Mouse (Mus musculus) testis, adult 2 months (tissue): ENCODE measurements around the gene Dlg2. TPM values are rescaled to one million over a fixed set of nuclear protein-coding genes. Genes with fewer than 3 reads are reported as not detected.

Source experiments
- H3K27ac ChIP-seq: fragments of 200-500 bp; 2 replicates; pipeline ENCODE4 v1.5.1; 2012; ENCODE audit warnings: low read depth, low read length; ENCODE audit not compliant: control insufficient read depth, insufficient read depth
- H3K27me3 ChIP-seq: fragments of 200-500 bp; 2 replicates; pipeline ENCODE4 v1.6.1; 2012; ENCODE audit warnings: mild to moderate bottlenecking, low read length, moderate library complexity; ENCODE audit not compliant: control insufficient read depth, insufficient read depth
- H3K36me3 ChIP-seq: fragments of 200-500 bp; 2 replicates; pipeline ENCODE4 v1.6.1; 2012; ENCODE audit warnings: mild to moderate bottlenecking, low read length; ENCODE audit not compliant: control insufficient read depth, insufficient read depth
- H3K4me1 ChIP-seq: fragments of 200-500 bp; 2 replicates; pipeline ENCODE4 v1.6.1; 2012; ENCODE audit warnings: low read length; ENCODE audit not compliant: control insufficient read depth, insufficient read depth
- H3K4me3 ChIP-seq: fragments of 200-500 bp; 2 replicates; pipeline ENCODE4 v1.5.1; 2012; ENCODE audit warnings: low read depth, mild to moderate bottlenecking, low read length, moderate library complexity, mixed read lengths; ENCODE audit not compliant: control insufficient read depth
- CTCF ChIP-seq: fragments of 200-500 bp; IDR thresholded peaks from 2 replicates; pipeline ENCODE4 v1.5.1; 2012; ENCODE audit warnings: low read depth, mild to moderate bottlenecking, inconsistent platforms, low read length, moderate library complexity; ENCODE audit not compliant: control insufficient read depth, insufficient read depth, insufficient replicate concordance
- POLR2A ChIP-seq: fragments of 200-500 bp; IDR thresholded peaks from 2 replicates; pipeline ENCODE4 v1.6.1; 2012; ENCODE audit warnings: low read depth, mild to moderate bottlenecking, inconsistent platforms, low read length, moderate library complexity; ENCODE audit not compliant: control insufficient read depth
- polyA plus RNA-seq: library from polyadenylated mRNA; depleted of rRNA; stranded (reverse); fragments of >200 nt; gene quantifications from 2 replicates; pipeline ENCODE4 v1.2.3, GENCODE M21; 2012

The Dlg2 gene
- polyA plus RNA-seq, 1 experiment, result 13.3 TPM

DNA sequence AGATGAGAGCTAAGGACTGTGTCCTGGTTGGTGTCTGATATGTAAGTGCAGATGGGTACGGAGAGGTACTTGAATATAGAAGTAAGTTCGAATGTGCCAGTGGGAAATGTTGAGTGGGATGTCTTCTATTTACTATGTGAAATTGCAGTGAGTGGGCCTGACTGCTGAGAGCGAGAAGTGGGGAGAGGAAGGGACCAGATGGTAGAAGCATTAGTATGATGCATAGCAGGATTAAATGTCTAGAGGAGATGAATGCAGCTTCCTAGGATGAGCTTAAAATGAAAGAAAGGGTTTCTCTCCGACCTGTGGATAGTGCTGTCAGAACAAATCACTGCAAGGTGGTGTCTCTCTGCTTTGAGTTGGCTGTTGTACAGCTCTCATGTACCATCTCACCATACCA lies 451.0 kb downstream of the Dlg2 start:
- Histone ChIP-seq H3K27me3 (no peaks in the 10 kb centered on the region), H3K36me3 (no peaks in the 10 kb centered on the region), H3K4me1 (no peaks in the 10 kb centered on the region), H3K4me3 (no peak overlapping the region), H3K27ac (no peak overlapping the region)
- TF ChIP-seq CTCF, result no peak
- TF ChIP-seq POLR2A, result no peak

DNA sequence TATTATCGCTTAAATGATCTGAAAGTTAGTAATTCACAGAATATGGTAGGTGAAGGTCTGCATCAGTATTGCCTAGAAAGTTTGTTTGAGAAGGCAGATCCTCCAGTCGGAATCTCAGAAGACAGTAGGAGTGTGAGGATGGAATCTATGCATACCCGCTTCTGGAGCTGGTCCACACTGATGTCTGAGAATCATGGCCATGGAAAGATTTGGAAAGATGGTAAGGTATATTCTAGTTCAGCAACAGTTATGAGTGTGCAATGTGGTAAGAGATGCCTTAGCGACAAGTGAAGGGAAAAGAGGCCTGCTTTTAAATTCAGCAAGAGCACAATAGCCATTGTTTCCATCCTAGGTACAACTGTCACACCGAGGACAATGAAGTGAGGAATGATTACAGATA lies 464.3 kb downstream of the Dlg2 start:
- Histone ChIP-seq H3K27ac (no peak overlapping the region), H3K4me1 (no peaks in the 10 kb centered on the region), H3K27me3 (no peaks in the 10 kb centered on the region), H3K36me3 (no peaks in the 10 kb centered on the region), H3K4me3 (no peak overlapping the region)
- no peak for TF ChIP-seq POLR2A
- no peak for TF ChIP-seq CTCF

DNA sequence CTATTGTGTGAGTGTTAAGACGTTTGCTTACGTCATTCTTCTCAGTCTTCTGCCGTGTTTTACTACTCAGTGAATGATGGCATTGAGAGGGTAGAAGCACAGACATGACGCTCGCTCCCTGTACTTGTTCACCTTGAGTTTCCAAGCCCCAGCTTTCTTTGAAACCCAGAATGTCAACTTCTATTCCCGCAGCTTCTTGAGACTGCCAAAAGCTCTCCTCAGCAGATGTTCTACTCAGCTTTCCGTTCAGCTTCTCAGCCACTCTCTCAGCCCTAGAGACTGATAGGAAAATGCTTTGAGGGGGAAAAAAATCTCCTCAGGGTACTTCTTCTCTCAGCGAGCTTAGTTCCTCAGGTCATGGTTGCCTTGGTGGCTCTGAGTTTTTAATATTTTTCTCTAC lies 470.6 kb downstream of the Dlg2 start:
- H3K4me1 ChIP-seq, result no peaks in the 10 kb centered on the region

DNA sequence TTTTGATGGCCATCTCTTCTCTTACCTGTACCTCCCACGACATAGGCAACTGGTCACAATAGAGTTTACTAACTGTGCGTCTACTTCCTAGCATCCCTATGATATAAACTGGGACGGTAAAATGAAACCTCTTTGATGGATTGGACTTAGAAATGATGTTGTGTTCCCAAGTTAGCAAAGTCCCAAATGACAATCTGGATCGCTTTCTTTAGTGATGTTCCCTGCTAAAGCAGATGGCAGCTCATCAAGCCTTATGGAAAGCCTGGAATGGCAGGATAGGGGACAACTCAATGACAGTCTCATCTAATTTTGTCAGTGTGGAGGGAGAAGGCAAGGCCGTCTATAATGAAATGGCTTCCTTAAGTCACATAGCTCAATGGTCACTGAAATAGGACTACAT lies 472.7 kb downstream of the Dlg2 start:
- H3K36me3 ChIP-seq, result no peaks in the 10 kb centered on the region
- H3K4me1 ChIP-seq, result no peaks in the 10 kb centered on the region
- TF ChIP-seq POLR2A (no peak), CTCF (no peak)
- H3K27me3 ChIP-seq, result no peaks in the 10 kb centered on the region
- H3K27ac ChIP-seq, result no peak overlapping the region
- H3K4me3 ChIP-seq, result no peak overlapping the region

More for the DNA sequence above, 470.6 kb downstream of the Dlg2 start:
- H3K36me3 ChIP-seq, result no peaks in the 10 kb centered on the region
- H3K27ac ChIP-seq, result no peak overlapping the region
- H3K27me3 ChIP-seq, result no peaks in the 10 kb centered on the region
- TF ChIP-seq POLR2A (no peak), CTCF (no peak)
- H3K4me3 ChIP-seq, result no peak overlapping the region

GRCm38 (mm10) chr7:90977241-90977640 lies 500.8 kb downstream of the Dlg2 start:
- TF ChIP-seq POLR2A (no peak), CTCF (no peak)
- Histone ChIP-seq H3K27me3 (no peaks in the 10 kb centered on the region), H3K27ac (no peak overlapping the region)

DNA sequence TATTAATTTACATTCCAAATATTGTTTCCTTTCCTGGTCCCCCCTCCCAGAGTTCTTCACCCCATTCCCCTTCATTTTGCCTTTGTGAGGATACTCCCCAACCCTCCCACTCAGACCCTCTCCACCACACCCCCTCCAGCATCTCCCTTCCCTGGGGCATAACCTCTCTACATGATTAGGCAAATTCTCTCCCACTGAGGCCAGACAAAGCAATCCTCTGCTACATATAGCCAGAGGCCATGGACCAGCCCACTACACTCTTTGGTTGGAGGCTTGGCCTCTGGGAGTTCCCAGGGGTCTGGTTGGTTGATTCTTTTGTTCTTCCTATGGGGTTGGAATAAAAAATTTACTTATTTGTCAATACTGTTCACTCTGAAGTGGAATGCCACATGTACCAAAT lies 505.6 kb downstream of the Dlg2 start:
- H3K4me3 ChIP-seq, result no peak overlapping the region
- no peaks in the 10 kb centered on the region for H3K36me3 ChIP-seq
- no peaks in the 10 kb centered on the region for H3K4me1 ChIP-seq
- no peaks in the 10 kb centered on the region for H3K27me3 ChIP-seq
- no peak overlapping the region for H3K27ac ChIP-seq
- TF ChIP-seq POLR2A (no peak), CTCF (no peak)

More at GRCm38 (mm10) chr7:90977241-90977640, 500.8 kb downstream of the Dlg2 start:
- Histone ChIP-seq H3K4me1 (no peaks in the 10 kb centered on the region), H3K36me3 (no peaks in the 10 kb centered on the region), H3K4me3 (no peak overlapping the region)

- Histone ChIP-seq H3K4me3 (no peak overlapping the region), H3K36me3 (no peaks in the 10 kb centered on the region), H3K27ac (no peak overlapping the region), H3K27me3 (no peaks in the 10 kb centered on the region), H3K4me1 (no peaks in the 10 kb centered on the region)
- TF ChIP-seq POLR2A, result no peak
- TF ChIP-seq CTCF, result no peak
Observed at GRCm38 (mm10) chr7:91010655-91011054, 534.2 kb downstream of the Dlg2 start.

DNA sequence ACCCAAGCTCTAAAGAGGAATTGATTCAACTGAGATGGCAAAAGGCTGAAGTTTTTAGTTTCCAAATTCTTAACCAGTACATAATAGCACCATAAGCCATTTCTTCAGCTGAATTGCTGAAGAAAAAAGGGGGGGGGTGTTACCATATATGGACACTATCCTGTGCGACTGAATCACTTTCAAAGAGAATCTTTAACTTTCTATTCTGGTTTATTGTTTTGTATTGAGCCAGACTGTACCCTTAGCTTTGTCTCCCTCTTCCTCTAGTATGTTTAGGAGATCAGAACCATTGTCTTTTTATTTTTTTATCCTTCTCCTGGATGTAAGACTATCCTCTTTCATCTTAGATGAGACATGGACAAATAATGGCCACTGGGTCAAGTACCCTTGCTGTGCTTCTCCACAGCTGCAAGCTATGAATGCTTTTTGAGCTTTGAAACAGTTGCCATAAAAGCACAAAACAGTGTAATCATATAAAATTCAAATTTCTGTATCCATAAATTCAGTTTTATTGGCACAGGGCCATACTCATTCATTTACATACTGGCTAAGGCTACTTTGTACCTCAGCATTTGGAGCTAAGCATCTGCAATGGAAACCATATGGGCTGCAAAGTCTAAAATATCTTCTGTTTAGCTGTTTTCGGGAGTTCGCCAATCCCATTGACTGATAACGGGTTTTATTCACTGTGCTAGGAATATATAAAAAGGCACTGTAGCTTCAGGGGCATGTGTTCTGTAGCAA lies 568.7 kb downstream of the Dlg2 start:
- H3K27me3 ChIP-seq, result no peaks in the 10 kb centered on the region
- no peak overlapping the region for H3K27ac ChIP-seq
- TF ChIP-seq POLR2A, result no peak
- TF ChIP-seq CTCF, result no peak
- H3K4me3 ChIP-seq, result no peak overlapping the region
- no peaks in the 10 kb centered on the region for H3K36me3 ChIP-seq
- no peaks in the 10 kb centered on the region for H3K4me1 ChIP-seq
